Mouse (Mus musculus): ENCODE data around the gene Pxt1. TPM values are rescaled to one million over a fixed set of nuclear protein-coding genes. Genes with fewer than 3 reads are reported as not detected.

The Pxt1 gene
- polyA plus RNA-seq (2014; fragmentation: Illumina TruSeq; extraction: RNeasy Lipid Tissue Mini Kit (QIAGEN cat#74804); ENCODE audit: low read depth, low replicate concordance): not detected

DNA sequence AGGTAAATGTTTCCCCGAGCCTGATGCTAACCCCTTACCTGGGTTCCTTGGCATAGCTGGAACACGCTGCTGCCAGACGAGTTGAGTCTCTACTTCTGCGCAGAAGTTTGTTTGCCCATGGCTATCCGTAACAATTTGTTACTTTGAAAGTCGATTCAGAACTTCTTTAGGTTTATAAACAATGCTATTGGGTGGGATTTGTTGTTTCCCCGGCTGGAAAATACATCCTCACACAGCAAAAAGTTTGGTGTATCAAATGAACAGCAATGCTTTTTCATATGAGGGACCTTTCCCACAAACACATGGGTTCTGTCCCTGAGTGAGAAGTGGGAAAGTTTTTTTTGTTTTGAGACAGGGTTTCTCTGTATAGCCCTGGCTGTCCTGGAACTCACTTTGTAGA, at the start of gene Pxt1:
TSS of gene Pxt1 (minus strand) at position 101 of the 400 bp plus-strand sequence.

DNA sequence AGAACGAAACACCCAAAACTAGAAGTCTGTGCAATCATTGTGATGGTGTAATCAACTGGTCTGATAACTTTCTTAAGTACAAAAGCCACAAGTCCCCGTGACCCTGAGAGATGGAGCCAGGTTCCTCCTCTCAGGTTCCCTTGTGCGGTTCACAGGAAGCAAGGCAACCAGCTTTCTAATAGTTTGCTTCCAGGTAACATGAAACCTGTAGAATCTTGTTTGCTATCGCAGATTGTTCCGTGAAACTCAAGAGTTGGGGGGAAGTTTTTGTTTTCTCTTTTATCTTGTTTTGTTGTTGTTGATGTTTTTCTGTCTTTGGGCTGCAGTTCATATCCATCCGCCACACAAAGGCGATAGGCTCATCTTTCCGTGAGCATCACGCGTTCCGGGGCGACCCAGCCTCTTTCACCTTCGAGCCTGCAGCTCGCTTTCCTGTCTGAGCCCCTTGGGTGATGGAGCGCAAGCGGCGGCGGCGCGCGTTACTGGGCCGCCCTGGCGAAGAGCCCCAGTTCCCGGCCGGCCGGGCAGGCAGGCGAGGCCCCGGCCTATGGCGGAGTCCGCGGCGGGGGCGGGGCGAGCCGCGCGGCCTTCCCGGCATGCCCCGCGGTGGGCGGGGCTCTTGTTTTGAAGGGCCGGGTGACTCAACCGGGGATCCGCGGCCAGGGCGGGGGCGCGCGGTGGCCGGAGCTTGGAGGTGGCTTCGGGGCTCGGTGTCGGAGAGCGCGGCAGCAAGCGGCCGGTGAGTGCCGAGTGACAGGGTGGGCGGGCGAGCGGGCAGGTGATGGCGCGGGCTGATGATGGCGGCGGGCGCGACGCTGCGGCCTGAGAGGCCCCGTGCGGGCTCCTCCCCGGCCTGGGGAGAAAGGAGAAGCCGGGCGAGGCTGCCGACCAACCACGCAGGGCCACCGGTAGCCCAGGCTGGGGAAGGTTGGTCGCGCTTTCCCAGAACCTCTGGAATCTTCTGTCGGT, 8.5 kb upstream of the Pxt1 start, which contains the start of gene Kctd20:
TSS of gene Kctd20 (plus strand) at position 120 of the 969 bp plus-strand sequence.

DNA sequence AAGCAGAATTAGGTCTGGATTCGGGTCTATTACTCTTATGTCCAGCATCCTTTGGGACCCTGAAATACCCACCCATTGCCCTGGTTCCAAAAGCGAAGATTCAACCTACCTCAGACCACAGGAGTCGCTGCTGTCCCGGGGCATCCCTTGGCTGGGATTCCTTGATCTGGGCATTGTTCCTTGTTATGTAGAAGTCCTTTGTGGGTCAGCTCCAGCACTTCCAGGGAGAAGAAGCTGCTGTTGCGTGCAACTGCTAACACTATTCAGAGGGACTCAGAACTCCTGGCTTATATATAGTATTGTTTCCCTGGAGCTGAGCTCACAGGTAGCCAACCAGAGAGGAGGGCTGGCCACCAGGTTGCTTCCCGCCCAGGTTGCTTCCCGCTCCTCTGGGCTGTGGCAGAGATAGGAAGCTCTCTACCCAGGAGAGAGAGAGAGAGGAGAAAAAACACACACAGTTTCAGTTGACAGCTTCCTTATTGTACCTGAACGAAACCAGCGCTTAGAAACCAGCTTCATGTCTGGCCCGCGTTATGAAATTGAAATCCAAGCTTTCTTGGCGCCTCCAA, 28.5 kb downstream of the Pxt1 start, which contains the start of gene 4930539E08Rik:
TSS of gene 4930539E08Rik (minus strand) at position 265 of the 569 bp plus-strand sequence.

Other genes starting within 250 kb of the Pxt1 start
- not detected for gene AC170998.1, start 217.8 kb downstream of the Pxt1 start, polyA plus RNA-seq (2014; fragmentation: Illumina TruSeq; extraction: RNeasy Lipid Tissue Mini Kit (QIAGEN cat#74804); ENCODE audit: low read depth, low replicate concordance)
- gene Mapk13, start 174.5 kb downstream of the Pxt1 start, polyA plus RNA-seq (2014; fragmentation: Illumina TruSeq; extraction: RNeasy Lipid Tissue Mini Kit (QIAGEN cat#74804); ENCODE audit: low read depth, low replicate concordance): not detected
- gene Brpf3, start 142.8 kb downstream of the Pxt1 start, polyA plus RNA-seq (2014; fragmentation: Illumina TruSeq; extraction: RNeasy Lipid Tissue Mini Kit (QIAGEN cat#74804); ENCODE audit: low read depth, low replicate concordance): 11.5 TPM
- gene Pnpla1, start 85.4 kb downstream of the Pxt1 start, polyA plus RNA-seq (2014; fragmentation: Illumina TruSeq; extraction: RNeasy Lipid Tissue Mini Kit (QIAGEN cat#74804); ENCODE audit: low read depth, low replicate concordance): not detected
- not detected for gene 4930539E08Rik, start 28.5 kb downstream of the Pxt1 start, polyA plus RNA-seq (2014; fragmentation: Illumina TruSeq; extraction: RNeasy Lipid Tissue Mini Kit (QIAGEN cat#74804); ENCODE audit: low read depth, low replicate concordance)
- 23.5 TPM for gene Kctd20, start 8.1 kb upstream of the Pxt1 start, polyA plus RNA-seq (2014; fragmentation: Illumina TruSeq; extraction: RNeasy Lipid Tissue Mini Kit (QIAGEN cat#74804); ENCODE audit: low read depth, low replicate concordance)
- 52.3 TPM for gene Stk38, start 64.2 kb upstream of the Pxt1 start, polyA plus RNA-seq (2014; fragmentation: Illumina TruSeq; extraction: RNeasy Lipid Tissue Mini Kit (QIAGEN cat#74804); ENCODE audit: low read depth, low replicate concordance)
- gene Srsf3, start 88.8 kb upstream of the Pxt1 start, polyA plus RNA-seq (2014; fragmentation: Illumina TruSeq; extraction: RNeasy Lipid Tissue Mini Kit (QIAGEN cat#74804); ENCODE audit: low read depth, low replicate concordance): 115 TPM
- 3.0 TPM for gene Cdkn1a, start 147.1 kb upstream of the Pxt1 start, polyA plus RNA-seq (2014; fragmentation: Illumina TruSeq; extraction: RNeasy Lipid Tissue Mini Kit (QIAGEN cat#74804); ENCODE audit: low read depth, low replicate concordance)
- not detected for gene Rab44, start 170.3 kb upstream of the Pxt1 start, polyA plus RNA-seq (2014; fragmentation: Illumina TruSeq; extraction: RNeasy Lipid Tissue Mini Kit (QIAGEN cat#74804); ENCODE audit: low read depth, low replicate concordance)

All from liver, adult 10 weeks (tissue).